Mouse (Mus musculus) cerebellum, adult 11 months (tissue): ENCODE results near the gene Nphs2.
"Not testable (repeated sequence)": the region's sequence is repeated elsewhere in the genome, so short reads cannot be mapped to it uniquely, and the experiment has no call there.

Experiments
- DNase-seq: peaks from one replicate; pipeline ENCODE4 v3.0.0; 2022

Gene Nphs2

DNA sequence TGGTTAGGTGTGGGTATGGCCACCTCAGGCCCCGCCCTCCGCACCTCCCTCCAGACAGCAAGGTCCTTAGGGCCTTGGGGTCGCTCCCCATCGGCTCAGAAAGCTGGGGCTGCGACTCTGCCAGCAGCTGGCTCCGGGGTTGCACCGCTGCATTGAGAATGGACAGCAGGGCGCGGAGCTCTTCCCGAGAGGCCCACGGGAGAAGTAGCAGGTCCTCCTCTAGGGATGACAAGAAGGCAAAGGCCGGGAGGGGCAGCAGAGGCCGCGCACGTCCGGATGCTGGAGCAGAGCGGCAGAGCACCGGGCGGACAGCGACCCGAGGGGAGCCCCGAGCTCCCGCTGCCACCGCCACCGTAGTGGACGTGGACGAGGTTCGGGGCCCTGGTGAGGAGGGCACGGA is at the start of gene Nphs2:
Gene Nphs2, plus strand, starts transcription at position 98 of the 400 bp plus-strand sequence.
- DNase-seq, result no peak

DNA sequence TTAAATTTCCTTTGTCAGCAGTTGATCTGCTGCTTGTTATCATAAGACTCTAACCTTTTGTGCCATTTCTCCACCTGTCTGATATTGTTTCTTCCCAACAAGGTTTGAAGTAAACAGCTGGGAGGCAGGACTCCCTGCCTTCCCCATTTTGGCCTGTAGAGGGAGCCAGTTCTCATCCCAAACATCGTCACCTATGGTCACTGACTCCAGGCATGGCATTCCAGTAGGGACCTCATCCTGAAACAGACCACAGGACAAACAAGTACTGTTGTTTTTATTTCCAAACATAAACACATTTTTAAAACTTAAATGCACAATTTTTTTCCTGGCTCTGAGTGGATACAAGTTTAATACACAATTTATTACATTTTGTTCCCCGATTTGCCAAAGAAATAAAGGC is 47.2 kb upstream of the Nphs2 start:
- DNase-seq, result peak; percentile 34

DNA sequence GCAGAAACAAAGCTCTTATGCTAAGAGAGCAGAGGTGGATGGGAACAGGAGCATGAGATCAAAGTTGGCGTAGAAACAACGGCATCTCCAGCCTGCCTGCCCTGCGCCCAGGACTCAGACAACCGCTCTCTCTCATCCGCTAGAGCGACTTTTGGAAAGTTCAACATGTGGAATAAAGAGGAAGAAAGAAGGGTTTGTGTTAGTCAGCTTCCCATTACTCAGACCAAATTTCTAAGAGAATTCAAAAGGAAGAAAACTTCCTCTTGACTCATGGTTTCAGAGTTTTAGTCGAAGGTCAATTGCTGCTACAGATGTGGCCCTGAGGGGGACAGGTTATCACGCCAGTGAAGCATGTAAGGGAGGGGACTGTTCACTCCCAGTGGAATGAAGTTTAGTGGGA is 46.6 kb upstream of the Nphs2 start:
- DNase-seq, result no peak

DNA sequence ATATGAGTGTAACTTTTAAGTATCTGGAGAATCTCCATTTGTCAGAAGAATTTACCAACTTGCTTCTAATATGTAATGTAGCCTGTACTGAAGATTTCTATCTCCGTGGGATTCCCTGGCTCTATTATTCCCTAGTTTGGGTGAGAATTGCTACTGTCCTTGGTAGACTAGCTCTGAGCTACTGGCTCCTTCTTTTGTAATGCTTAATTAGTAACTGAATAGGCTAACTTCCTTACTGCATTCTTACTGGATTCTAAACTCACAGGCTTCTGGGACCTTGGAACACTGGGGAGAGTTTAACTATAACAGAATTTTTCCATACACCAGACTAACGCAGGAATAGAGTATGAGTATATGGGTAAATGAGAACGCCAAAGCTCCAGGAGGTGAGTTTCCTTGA is 42.0 kb upstream of the Nphs2 start:
- DNase-seq, result not testable (repeated sequence)

DNA sequence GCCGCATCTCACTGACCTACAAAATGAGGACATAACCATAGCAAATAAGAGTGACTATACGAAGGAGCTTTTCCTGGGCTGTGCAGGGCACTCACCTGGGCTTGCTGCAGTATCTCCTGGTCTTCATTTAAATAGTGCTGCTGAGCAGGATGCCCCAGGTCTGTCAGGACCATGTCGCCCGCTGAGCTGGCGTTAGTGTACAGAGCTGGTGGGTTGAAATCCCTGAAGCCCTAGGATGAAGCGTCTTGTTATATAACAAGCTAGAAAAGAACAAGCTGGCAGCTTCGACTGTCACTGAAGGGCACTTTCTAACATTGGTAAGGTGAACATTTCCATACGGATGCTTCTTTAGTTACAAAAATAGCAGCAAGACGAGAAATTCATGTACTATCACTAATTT is 40.1 kb upstream of the Nphs2 start:
- no peak for DNase-seq

DNA sequence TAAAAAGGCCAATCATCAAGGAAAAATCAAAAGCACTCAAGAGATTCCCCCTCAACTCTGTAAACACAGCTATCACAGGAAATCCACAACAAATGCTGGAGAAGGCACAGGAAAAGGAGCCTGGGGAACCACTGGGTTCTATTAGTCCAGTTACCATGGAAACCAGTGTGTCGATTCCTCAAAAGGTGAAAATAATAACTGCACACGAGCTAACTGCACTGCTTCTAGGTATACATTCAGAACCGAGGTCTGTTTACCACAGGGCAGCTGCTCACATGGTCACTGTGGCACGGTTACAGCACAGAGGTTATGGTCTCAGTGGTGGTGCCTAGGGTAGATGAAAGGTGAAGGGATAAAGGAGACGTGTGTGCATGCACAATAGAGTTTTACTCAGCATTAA is 38.9 kb upstream of the Nphs2 start:
- no peak for DNase-seq

DNA sequence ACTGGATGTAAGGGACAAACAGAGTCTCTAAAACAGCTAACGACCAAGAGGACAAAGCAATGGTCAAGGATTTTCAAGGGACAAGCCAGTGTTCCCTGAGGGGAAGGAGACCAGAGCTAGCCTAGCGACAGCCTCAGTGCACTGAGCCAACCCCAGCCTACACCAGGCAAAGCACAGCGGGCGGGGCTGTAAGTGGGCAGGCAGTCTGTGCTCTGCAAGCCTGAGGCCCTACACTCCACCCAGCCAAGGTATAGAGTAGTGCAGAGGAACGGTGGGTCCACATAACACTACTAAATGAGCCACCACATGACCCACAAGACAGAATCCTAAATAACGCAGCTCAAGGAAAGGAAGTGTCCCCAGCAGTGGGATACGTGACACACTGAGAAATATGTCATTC is 36.9 kb upstream of the Nphs2 start:
- no peak for DNase-seq

DNA sequence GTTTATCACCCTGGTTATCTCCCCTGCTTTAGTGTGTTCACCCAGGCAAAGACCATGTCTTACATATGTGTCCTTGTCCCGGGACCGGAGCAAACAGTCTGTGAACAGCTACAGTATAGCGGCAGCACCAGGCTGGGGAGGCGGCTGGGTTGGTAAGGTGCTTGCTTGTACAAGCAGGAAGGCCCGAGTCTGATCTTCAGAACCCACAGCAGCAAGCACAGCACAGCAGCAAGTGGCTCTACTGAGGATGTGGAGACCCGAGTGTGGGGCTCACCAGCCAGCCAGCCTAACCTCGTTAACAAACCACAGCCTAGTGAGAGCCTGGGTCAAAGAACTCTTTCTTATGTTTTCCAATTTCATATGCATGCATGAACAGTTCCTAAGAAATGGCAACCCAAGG is 30.4 kb upstream of the Nphs2 start:
- DNase-seq, result no peak

DNA sequence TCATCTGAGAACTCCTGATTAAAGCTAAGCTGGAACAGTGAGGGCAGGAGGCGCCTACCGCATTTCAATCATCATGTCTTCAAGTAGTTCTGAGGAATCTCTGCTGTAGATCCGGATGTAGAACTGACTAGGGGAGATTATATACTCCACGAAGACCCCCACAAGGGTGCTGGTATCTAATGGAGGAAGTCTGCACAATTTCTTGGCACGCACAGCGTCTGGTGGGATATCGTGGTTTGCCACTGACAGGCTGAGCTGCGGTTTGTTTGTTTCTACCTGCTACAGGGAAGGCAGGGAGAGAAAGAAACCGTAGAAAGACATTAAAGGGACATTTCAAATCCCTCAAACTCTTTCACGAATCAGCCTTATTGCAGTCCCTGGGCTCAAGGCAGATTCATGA is 26.3 kb upstream of the Nphs2 start:
- no peak for DNase-seq

DNA sequence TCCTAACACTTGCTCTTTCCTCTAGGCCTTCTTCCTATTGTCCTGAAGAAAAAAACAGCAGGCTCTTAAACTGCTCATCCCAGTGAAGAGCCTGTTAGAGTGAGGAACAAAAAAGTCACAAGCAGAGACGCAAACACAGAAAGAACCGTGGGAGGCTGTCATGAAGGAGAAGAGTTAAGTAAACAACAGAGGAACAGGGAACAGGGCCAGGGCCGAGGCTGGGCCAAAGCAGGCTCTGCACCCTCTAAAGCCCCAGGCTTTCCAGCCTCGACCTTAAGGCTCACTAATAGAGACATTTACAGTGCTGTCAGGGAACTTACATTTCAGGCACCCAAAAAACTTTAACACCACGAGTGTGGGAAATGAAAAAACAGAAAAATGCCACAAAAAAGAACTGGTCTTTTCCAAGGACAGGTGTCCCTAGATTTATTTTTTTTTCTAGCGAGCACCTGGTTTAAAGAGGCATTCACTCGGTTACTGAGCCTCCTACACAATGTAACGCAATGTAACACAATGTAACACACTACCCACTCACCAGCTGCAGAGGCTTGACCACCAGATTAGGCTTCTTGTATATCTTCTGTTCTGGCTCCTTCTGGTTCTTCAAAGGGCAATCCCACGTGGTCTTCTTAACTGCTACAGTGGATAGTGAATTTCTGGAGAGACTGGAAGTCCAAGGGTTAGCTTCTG is 25.5 kb upstream of the Nphs2 start:
- DNase-seq, result no peak

DNA sequence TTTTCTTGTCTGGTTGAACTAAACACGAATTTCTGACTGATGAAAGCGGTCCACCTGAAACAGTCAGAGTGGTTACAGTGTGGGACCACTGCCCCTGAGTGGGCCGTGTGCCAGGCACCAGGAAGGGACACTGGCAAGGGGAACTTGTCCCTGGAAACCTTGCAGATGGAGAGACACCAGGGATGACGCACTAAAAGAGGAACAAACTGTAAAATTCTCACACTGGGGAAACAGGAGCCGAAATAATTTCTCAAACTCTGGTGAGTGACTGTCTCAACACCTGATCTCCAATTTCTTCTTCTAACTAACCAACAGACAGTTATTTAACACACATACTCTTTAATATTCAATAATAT is 25.0 kb upstream of the Nphs2 start:
- no peak for DNase-seq

DNA sequence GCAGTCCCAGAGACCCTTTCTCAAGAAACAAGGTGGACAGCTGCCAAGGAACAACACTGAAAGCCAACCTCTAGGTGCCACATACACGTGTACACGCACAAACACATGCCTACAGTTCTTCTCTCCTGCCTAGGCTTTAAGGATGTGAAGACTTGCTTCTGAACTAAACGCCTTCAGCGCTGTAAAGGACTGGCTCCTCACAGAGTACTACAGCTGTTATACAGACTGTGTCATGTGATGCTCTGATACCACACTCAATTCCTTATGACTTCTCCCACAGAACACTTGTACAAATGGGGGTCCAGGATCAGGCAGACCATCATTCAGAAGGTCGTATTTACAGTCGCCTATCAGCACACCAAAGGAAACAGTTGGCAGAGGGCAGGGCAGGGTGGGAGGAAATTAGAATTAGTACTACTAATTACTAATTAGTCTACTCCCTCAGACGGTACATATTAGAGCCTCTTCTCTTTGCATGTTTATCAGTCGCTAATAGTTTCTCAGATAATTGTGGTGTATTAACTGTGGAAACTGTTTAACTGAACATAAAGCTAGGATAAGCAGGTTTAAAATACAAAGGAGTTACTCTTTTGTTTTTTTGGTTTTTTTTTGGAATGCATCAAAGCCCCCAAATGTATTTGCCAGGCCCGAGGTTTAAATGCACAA is 21.8 kb upstream of the Nphs2 start:
- no peak for DNase-seq

DNA sequence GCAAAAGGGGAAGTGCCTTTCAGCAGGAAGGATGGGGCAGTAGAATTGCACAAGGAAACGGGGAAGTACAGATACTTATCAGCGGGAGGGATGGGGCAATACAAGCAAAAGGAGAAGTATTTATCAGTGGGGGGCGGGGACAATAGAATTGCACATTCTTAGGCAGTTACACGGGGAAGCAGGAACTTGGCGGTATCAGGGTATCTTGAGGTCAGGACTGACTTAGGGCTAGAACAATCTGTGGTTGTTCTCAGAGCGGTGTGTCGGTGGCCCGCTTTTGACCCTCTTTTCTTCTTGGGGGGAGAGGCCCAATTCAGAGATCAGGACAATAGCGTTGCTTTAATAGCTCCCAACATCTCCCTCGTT is 21.3 kb upstream of the Nphs2 start:
- not testable (repeated sequence) for DNase-seq

DNA sequence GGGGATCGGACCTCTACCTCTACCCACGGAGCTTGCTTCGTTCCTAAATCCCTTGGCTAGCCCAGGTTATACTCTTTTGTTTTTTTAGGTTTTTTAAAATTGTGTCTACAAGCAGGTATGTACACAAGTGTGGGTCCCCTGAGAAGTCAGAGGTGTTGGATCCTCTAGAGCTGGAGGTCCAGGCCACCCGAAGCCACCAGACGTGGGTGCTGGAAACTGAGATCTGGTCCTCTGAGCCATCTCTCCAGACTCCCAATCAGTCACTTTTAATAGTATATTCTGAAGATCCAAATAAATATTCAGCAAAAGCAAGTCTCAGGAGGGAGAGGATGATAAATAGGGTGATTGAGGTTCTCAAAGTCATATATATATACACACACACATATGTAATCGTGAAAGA is 20.5 kb upstream of the Nphs2 start:
- no peak for DNase-seq

DNA sequence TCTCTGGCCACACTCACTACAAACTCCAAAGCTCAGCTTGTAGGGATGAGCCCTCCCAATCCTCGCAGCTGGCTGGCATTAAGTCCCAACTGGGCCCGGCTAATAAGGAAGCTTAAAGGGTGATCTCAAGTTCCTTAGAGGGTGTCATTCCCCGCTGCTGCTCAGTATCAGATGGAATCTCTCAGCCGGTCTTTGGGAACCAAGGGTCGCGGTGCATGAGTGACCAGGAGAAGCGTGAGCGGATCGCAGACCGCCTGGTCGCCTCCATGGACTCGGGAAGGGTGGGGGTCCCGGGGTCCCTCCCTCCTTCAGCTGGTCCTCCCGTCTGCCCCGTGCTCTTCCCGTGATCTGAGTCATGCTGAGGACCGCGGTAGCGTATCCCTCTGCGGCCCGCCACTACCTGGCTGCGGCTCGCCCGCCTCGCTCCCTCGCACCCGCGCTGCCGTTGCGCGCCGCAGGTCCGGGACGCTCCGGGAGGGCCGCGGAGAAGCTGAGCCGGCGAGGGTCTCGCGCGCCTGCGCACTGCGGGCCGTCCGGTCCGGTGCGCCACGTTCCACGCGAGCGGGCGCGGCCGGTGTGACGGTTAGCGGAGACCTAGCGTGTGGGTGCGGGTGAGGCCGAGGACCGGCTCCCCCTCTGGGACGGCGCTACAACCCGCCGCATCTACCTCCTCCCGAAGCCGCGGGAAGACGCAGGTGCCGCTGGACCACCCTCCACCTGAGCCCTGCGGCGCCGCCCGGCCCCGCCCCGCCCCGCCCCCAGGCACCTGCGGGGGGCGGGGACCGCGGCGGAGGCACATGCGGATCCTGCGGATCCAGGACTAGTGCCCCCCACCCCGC is 7.4 kb upstream of the Nphs2 start, which contains the start of gene Tdrd5:
Gene Tdrd5, minus strand, starts transcription at position 754 of the 839 bp plus-strand sequence.
- DNase-seq, result peak; percentile 4

DNA sequence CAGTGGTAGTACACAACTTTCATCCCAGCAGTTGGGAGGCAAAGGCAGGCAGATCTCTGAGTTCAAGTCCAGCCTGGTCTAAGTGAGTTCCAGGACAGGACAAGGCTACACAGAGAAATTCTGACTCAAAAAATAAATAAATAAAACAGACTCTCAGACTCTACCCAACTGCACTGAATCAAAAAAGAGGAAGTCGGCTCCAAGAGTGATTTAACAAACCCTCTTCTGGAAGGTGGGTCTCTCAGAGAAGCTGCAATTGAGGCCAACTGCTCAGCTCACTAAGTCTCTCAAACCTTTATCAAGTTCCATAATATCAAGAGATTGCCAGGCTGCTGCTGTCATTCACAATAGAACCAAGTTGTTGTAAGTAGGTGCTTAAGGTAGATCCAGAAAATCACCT is 1.9 kb upstream of the Nphs2 start:
- DNase-seq, result no peak

DNA sequence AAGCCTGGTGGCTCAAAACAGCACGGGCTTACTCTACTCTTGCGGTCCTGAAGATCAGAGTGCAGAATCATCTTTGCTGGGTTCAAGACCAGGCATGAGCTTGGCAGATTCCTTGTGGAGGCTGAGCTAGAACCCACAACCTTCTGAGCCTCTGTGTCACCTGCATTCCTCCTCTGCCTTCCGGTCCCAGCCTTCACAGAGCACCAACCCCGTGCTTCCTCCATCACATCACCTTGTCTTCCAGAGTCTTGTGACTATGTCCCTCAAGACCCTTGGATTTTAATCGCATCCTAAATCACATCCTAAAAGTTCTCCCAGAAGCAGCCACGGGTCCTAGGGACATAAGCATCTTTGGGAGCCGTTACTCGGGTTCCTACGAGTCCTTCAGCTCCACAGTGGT is 12.6 kb downstream of the Nphs2 start:
- DNase-seq, result no peak

DNA sequence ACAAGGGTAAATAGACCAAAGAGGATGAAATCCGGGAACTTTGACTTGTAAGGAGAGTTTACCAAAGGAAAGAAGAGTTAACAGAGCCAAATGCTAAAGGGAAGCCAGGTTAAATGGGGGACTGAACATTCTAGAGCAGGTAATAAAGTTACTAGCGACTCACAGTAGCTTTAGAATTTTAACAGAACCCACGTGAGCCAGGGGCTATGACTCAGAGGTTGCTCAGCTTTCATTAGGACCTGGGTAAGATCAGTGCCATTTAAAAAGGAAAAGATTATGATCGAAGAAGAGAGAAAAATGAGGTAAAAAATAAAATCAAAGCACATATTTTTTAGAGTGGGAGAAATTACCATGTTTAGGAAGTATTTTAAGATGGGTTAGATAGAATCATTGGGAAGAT is 30.3 kb downstream of the Nphs2 start:
- no peak for DNase-seq

DNA sequence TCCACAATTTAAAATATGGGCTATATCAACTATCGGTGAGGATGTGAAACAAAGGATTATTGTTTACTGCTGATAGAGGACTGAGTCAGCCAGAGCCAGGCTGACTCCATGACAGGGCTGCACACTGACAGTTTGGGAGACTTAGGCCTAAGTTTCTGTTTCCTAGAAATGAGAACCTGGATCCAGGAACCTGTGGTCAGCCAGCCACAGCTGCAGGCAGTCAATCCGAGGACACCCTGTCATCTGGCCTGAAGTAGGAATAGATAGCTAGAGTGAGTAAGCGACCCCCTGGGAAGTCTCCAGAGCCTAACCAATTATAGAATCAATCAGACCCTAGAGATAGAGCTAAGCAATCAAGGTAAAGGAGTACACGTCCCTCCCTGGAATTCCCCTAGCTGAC is 33.9 kb downstream of the Nphs2 start:
- DNase-seq, result no peak

DNA sequence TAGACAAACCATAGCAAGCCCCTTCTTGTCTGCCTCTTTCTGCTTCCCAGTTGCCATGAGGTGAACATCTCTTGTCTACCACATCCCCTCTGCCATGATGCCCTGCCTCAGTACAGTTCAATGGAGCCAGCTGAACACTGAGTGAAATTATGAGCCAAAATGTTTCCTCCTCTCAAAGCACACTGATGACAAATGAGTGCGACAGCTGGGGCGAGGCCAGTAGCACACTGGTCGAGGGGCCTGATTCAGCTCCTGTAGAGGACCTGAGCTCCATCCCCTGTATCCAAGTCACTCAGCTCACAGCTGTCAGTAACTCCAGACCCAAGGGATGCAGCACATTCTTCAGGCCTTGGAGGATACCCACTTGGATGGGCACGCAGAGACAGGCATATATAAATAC is 35.1 kb downstream of the Nphs2 start:
- no peak for DNase-seq

DNA sequence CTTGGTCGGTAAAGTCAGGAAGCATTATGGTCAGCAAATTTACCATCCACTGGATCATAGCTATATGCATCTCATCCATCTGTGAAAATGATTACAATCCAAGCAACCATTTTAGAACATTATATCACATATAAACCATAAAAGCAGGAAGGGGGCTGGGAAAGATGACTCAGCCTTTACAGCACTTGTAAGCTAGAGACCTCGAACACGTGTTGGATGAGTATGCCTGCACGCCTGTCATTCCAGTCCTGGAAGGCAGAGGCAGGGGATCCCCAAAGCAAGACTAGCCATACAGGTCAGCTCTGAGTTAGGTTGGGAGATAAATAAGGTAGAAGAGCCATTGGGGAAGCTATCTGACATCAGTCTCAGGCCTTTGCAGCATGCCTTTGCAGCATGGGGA is 38.5 kb downstream of the Nphs2 start:
- no peak for DNase-seq

DNA sequence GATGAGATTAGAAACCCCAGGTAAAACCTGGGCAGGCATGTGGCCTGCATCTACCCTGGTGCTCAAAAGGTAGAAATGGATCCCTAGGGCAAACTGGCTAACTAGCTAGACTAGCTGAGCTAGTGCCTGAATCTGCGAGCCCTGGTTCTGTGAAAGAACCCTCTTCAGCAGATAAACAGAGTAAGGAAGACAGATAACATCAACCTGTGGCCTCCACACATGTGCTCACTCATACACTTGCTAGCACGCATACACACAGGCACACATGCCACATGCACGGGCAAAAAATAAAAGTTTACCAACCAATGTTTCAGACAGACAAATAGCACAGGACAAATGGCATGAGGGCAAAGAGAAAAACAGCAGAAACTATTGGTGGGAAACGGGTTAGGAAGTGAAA is 39.9 kb downstream of the Nphs2 start:
- DNase-seq, result no peak

DNA sequence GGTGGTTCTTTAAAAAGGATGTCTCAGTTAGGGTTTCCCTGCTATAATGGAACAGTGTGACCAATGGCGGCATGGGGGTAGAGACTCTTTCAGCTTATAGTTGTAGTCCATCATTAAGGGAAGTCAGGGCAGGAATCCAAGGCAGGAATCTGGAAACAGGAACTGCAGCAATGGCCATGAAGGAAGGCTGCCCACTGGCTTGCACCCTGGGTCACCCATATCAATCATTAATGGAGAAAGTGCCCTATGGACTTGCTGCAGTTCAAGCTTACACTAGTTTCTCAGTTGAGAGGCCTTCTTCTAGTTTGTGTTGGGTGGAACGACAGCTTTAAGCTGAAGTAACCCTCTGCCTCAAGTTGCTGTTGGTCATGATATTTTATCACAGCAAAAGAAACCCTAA is 41.9 kb downstream of the Nphs2 start:
- no peak for DNase-seq

DNA sequence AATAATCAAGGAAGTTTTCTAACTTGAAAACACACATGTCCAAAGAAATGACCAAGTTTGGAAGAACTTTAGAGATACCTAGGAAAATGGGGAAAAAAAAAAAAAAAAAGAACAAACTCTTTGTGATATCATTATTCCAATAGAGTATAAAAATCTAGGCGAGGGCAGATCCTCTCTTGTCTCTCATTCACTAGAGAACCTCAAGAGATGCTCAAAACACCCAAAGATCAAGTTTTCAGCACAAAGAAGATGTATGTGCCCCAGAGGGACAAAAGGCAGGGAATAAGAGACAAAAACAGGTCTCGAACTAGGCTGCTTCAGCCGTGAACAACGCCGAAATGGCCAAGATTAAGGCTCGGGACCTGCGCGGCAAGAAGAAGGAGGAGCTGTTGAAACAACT is 55.2 kb downstream of the Nphs2 start, which contains the start of gene Gm2000:
Gene Gm2000, plus strand, starts transcription at position 301 of the 400 bp plus-strand sequence.
- DNase-seq, result no peak
